Mouse (Mus musculus): Measurements from ENCODE around the gene Epha7. TPM values are rescaled to one million over a fixed set of nuclear protein-coding genes. Genes with fewer than 3 reads are reported as not detected.

The Epha7 gene
- total and polyA plus RNA-seq, 3 experiments, result 0.11 TPM; not detected in 2

GRCm38 (mm10) chr4:28967584-28968315 is 154.8 kb downstream of the Epha7 start:
- ATAC-seq (ENCODE audit: extremely low read depth, insufficient number of reproducible peaks, low FRiP score, poor library complexity, severe bottlenecking), result no peak
- Histone ChIP-seq H3K4me3 (ENCODE audit: low read depth, low read length) (no peak overlapping the region), H3K36me3 (replicated peaks) (no peaks in the 10 kb centered on the region), H3K4me1 (ENCODE audit: insufficient read depth, low read depth, low read length) (no peaks in the 10 kb centered on the region), H3K27me3 (ENCODE audit: insufficient read depth, low read length) (no peaks in the 10 kb centered on the region), H3K9me3 (replicated peaks) (no peaks in the 10 kb centered on the region)
- TF ChIP-seq GATA2 (IDR thresholded peaks at IDR 0.05; ENCODE audit: borderline replicate concordance, low read depth, low read length) (no peak), GATA1 (IDR thresholded peaks at IDR 0.05; ENCODE audit: borderline replicate concordance, low read length) (no peak), POLR2AphosphoS5 (IDR thresholded peaks at IDR 0.05; ENCODE audit: insufficient replicate concordance, low read depth, low read length) (no peak), TAL1 (conservative IDR thresholded peaks at IDR 0.05; ENCODE audit: low read depth, low read length) (no peak), CTCF (IDR thresholded peaks at IDR 0.05; ENCODE audit: low read depth, low read length) (no peak)
- no peak for DNase-seq (ENCODE audit: low spot score)

- TF ChIP-seq TAL1 (conservative IDR thresholded peaks at IDR 0.05; ENCODE audit: low read depth, low read length) (no peak), GATA2 (IDR thresholded peaks at IDR 0.05; ENCODE audit: borderline replicate concordance, low read depth, low read length) (no peak), CTCF (IDR thresholded peaks at IDR 0.05; ENCODE audit: low read depth, low read length) (no peak), POLR2AphosphoS5 (IDR thresholded peaks at IDR 0.05; ENCODE audit: insufficient replicate concordance, low read depth, low read length) (no peak), GATA1 (IDR thresholded peaks at IDR 0.05; ENCODE audit: borderline replicate concordance, low read length) (no peak)
- no peaks in the 10 kb centered on the region for H3K4me1 ChIP-seq (ENCODE audit: insufficient read depth, low read depth, low read length)
- H3K9me3 ChIP-seq (replicated peaks), result no peaks in the 10 kb centered on the region; the same call in 1 of the 2 replicates
- H3K27me3 ChIP-seq (ENCODE audit: insufficient read depth, low read length), result no peaks in the 10 kb centered on the region
- H3K4me3 ChIP-seq (ENCODE audit: low read depth, low read length), result no peak overlapping the region
- no peak for DNase-seq (ENCODE audit: low spot score)
- H3K36me3 ChIP-seq (replicated peaks), result no peaks in the 10 kb centered on the region
- no peak for ATAC-seq (ENCODE audit: extremely low read depth, insufficient number of reproducible peaks, low FRiP score, poor library complexity, severe bottlenecking)
These were observed 185.7 kb downstream of the Epha7 start for GRCm38 (mm10) chr4:28998462-28999286.

- DNase-seq (ENCODE audit: low spot score), result no peak
- TF ChIP-seq POLR2AphosphoS5 (IDR thresholded peaks at IDR 0.05; ENCODE audit: insufficient replicate concordance, low read depth, low read length) (no peak), TAL1 (conservative IDR thresholded peaks at IDR 0.05; ENCODE audit: low read depth, low read length) (no peak), GATA2 (IDR thresholded peaks at IDR 0.05; ENCODE audit: borderline replicate concordance, low read depth, low read length) (no peak), CTCF (IDR thresholded peaks at IDR 0.05; ENCODE audit: low read depth, low read length) (no peak), GATA1 (IDR thresholded peaks at IDR 0.05; ENCODE audit: borderline replicate concordance, low read length) (no peak)
- Histone ChIP-seq H3K4me1 (ENCODE audit: insufficient read depth, low read depth, low read length) (no peaks in the 10 kb centered on the region), H3K36me3 (replicated peaks) (no peaks in the 10 kb centered on the region), H3K27me3 (ENCODE audit: insufficient read depth, low read length) (no peaks in the 10 kb centered on the region), H3K4me3 (ENCODE audit: low read depth, low read length) (no peak overlapping the region), H3K9me3 (replicated peaks) (no peaks in the 10 kb centered on the region; the same call in 1 of the 2 replicates)
- no peak for ATAC-seq (ENCODE audit: extremely low read depth, insufficient number of reproducible peaks, low FRiP score, poor library complexity, severe bottlenecking)
These were observed 186.3 kb downstream of the Epha7 start for GRCm38 (mm10) chr4:28999287-28999595.

- no peak for ATAC-seq (ENCODE audit: extremely low read depth, insufficient number of reproducible peaks, low FRiP score, poor library complexity, severe bottlenecking)
- TF ChIP-seq CTCF (IDR thresholded peaks at IDR 0.05; ENCODE audit: low read depth, low read length) (no peak), POLR2AphosphoS5 (IDR thresholded peaks at IDR 0.05; ENCODE audit: insufficient replicate concordance, low read depth, low read length) (no peak), TAL1 (conservative IDR thresholded peaks at IDR 0.05; ENCODE audit: low read depth, low read length) (no peak), GATA2 (IDR thresholded peaks at IDR 0.05; ENCODE audit: borderline replicate concordance, low read depth, low read length) (no peak), GATA1 (IDR thresholded peaks at IDR 0.05; ENCODE audit: borderline replicate concordance, low read length) (no peak)
- no peaks in the 10 kb centered on the region for H3K4me1 ChIP-seq (ENCODE audit: insufficient read depth, low read depth, low read length)
These were observed 197.4 kb downstream of the Epha7 start for GRCm38 (mm10) chr4:29010333-29010732.

More at GRCm38 (mm10) chr4:29010333-29010732, 197.4 kb downstream of the Epha7 start:
- H3K4me3 ChIP-seq (ENCODE audit: low read depth, low read length), result no peak overlapping the region
- H3K9me3 ChIP-seq (replicated peaks), result peaks cover 2% of the 10 kb centered on the region; the same call in 1 of the 2 replicates
- no peaks in the 10 kb centered on the region for H3K27me3 ChIP-seq (ENCODE audit: insufficient read depth, low read length)
- no peaks in the 10 kb centered on the region for H3K36me3 ChIP-seq (replicated peaks)
- no peak for DNase-seq (ENCODE audit: low spot score)
